Mouse (Mus musculus): Measurements from ENCODE around the gene Gpc5.

GRCm38 (mm10) chr14:115581256-115581633 lies 489.2 kb downstream of the Gpc5 start:
- TF ChIP-seq CTCF (IDR thresholded peaks at IDR 0.05; ENCODE audit: low read depth), result no peak
- TF ChIP-seq EP300 (optimal IDR thresholded peaks at IDR 0.05), result no peak
